Mouse (Mus musculus) liver, postnatal 0 days (tissue): Measurements from ENCODE around the gene Sod3.

Source experiments
- CTCF ChIP-seq: sonication (generic); IDR thresholded peaks from 2 replicates; pipeline ENCODE4 v1.5.1; 2016; ENCODE audit warnings: antibody characterized with exemption, low read depth
- EP300 ChIP-seq: IDR thresholded peaks from 2 replicates; pipeline ENCODE4 v1.6.1; 2016; ENCODE audit warnings: antibody characterized with exemption, low read depth, mild to moderate bottlenecking

DNA sequence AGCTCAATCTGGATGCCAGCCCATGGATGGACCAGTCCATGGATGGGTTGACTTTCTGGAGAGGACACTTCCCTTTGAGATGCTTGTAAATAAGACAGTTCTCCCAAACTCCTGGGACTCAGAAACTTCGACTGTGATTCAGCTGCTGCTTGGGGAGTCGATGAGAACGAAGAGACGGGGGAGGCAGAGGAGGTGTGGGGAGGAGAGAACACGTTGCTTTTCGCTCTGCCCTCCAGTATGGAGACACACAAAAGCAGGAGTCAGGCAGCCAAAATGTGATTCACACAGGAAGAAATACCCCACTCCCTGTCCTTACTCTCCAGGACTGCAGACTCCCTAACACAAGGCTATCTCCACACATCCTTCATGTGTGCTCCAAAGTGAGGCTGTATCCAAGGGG, 26.8 kb downstream of the Sod3 start:
- TF ChIP-seq EP300 (no peak), CTCF (no peak)
